Mouse (Mus musculus): ENCODE results near the gene Scn2b.

Gene Scn2b

DNA sequence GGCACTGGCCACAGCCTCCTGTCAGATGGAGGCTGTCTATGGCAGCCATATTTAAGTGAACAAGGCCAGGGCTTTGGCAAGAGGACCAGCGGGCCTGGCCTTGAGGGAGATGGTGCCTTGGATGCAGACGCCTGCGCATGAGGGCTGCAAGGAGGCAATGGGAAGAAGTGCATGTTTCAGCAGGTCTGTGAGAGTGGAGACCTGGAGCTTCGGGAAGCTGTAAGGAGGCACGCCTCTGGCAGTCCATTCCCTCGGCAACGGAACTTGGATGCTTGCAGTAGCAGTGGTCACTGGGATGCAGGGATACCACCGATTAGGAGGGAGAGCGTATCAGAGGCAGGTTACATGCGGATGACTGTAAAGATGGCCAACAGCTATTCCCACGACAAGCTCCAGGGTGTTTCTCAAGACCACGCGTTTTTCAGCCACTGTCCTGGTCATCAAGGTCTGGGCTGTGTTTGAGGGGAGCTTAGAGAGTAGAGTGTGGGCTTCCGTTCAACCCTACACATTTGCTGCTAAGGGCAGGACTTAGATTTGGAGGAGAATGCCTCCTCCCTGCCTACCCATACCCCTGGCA, 2.5 kb downstream of the Scn2b start:
- no peak for DNase-seq (ENCODE audit: low spot score)

DNA sequence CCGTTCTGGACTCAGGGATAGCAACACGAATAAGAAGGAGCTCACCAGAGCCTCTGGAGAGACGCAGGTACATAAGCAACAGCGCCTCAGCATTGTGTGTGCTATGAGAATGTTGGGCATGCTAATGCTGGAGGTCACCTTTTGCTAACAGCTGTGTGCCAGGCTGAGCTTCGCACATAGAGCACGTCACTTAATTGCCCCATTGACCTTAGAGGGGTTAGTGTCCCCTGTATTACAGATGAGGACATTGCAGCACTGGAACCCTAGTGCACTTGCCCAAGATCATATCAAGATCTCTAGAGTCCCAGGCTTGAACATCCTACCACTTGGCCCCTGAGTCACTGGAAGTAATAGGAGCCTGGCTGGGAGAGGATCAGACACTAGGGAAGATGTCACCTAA, 3.0 kb downstream of the Scn2b start:
- no peak for DNase-seq (ENCODE audit: low spot score)

- DNase-seq (ENCODE audit: low spot score), result no peak
Measured at GRCm38 (mm10) chr9:45121001-45121400, 3.4 kb downstream of the Scn2b start.

GRCm38 (mm10) chr9:45121769-45122168, 4.2 kb downstream of the Scn2b start:
- DNase-seq (ENCODE audit: low spot score), result peak; percentile 43

DNA sequence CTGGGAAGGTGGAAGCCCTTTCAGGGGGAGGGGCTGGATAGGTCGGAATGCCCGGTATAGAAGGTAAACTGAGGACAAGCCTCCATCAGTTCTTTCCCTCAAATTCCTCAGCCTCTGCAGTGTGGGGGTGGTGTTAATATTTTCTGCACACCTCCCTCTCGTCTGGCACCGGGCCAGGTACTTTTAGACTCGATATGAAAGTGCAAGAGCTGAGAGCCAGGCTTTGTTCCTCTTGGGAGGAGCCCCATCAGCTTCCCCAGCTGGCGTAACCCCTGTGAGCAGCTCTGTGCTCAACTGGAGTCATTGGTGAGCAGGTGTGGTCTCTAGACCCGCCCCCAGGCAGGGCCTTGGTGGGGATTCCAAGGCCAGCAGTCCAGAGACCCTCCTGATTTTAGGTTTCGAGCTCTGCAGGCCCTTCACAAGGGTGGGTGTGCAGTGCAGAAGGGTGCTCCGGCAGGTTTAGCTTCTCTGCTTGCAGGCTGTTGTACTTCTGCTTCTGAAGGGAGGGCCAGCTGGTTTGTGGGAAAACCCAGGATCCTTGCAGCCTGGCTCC, 4.7 kb downstream of the Scn2b start:
- DNase-seq (ENCODE audit: low spot score), result peak; percentile 49

GRCm38 (mm10) chr9:45125211-45125610, 7.6 kb downstream of the Scn2b start:
- no peak for DNase-seq (ENCODE audit: low spot score)

DNA sequence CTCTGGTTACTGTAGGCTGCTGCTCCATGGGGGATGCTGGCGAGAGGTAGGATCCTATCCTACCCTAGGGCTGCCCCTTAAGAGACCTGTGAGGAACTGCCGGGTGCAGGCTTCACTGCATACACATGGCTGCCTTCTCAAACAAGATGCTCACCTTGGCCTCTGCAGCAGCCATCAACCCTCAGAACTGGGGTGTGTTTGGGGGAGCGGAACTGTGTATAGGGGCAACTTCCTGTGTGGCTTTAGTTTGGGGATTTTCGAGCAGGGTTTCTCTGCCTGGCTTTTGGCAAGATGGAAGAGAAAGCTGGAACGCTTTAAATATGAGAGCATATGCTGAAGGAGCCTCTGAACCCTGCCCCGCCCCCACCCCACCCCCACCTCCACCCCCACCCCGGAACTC, 9.4 kb downstream of the Scn2b start:
- DNase-seq (ENCODE audit: low spot score), result no peak

DNA sequence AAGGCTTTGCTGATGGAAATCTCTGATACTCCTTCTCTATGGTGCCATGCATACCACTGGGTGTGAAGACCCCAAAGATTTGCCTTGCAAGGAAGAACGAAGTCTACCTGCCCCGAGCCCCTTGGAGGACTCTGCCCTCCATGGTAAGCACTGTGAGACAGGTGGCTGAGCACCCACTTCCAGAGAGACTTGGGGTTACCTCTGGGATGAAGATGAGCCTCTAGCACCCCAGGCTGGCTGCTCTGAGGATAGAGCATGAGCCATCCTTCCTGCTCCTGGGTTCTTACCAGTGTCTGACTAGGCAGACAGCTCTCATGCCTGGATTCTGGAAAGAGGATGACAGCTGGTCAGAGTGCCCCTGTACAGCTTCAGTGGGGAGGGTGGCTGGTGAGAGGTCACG, 12.5 kb downstream of the Scn2b start:
- no peak for DNase-seq (ENCODE audit: low spot score)

DNA sequence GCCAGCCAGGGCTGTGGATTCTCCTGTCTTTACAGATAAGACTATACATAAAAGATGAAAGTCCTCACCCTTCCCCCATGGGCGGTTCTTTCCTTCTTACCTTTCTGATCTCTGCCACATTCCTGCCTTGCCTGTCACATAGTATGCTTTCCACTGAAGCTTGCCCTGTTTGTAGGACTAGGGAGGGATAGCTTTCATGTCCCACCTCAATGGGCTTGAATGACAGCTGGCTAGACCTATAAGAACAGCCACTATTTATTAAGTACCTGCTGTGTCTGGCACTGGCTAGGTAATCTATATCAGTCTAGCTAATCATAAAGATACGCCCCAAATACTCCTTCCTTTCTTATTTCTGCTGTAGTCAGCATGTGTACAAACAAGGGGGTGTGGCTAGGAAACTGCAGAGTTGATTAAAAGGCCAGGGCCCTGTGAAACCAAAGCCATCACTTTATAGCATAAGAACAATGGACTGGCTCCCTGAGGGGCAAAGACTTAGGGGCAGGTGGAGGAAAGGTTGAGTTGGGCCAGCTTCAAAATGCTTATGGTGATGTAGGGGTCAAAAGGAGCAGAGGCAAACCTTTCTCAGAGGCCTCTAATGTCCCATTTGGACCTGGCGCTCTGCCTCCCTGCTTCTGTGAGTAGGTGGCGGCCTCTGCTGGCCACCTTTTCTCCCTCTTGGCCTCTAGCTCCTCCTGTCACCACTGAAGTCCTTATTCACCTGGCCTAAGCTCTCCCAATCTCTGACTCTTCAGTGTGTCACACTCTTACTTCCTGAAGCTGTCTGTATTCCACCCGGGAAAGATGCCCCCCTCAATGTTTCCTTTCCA, 16.1 kb downstream of the Scn2b start:
- peak; percentile 31 for DNase-seq (ENCODE audit: low spot score)

GRCm38 (mm10) chr9:45136442-45137169, 19.0 kb downstream of the Scn2b start:
- DNase-seq (ENCODE audit: low spot score), result no peak

GRCm38 (mm10) chr9:45138191-45139032, 20.8 kb downstream of the Scn2b start, which contains the start of gene Scn4b:
Gene Scn4b (plus strand): TSS chr9:45138395.
- DNase-seq (ENCODE audit: low spot score), result no peak

- no peak for DNase-seq (ENCODE audit: low spot score)
Measured at GRCm38 (mm10) chr9:45139082-45139481, 21.5 kb downstream of the Scn2b start.

GRCm38 (mm10) chr9:45140945-45141344, 23.4 kb downstream of the Scn2b start:
- no peak for DNase-seq (ENCODE audit: low spot score)

GRCm38 (mm10) chr9:45142686-45143085, 25.1 kb downstream of the Scn2b start:
- DNase-seq (ENCODE audit: low spot score), result no peak

DNA sequence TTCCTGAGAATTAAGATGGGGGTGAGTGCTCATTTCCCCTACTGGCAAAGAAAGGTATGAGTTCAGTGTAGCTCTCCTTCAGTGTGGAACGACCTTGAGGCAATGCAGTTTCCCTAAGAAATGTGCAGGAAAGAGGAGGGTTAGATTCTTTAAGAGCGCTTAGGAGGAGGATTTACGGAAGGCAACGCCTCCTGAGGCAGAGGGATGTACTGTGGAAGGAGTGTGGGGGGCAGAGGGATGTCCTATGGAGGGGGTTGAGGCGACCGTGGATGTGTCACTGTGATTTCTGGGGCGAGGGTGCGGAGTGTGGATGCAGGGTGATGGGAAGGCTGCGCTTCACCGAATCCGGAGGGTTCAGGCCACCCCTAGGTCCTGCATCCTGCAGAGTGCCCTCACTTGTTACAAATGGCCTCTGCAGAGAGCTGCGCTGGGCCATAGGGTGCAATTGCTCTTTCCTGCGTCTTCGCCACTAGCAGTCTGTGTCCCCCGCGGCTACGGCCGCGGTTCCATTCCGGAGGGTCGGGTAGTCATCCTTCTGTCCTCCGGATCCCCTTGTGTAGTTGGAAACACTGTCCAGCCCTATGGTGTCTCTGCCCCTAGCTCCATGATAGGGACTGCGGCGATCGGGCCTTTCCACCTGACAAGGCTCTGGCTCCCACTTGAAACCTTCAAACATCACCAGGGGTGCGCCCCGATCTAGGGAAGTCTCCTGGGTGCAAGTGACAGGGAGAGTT, 28.1 kb downstream of the Scn2b start:
- DNase-seq (ENCODE audit: low spot score), result no peak

GRCm38 (mm10) chr9:45146267-45146597, 28.6 kb downstream of the Scn2b start:
- peak; percentile 25 for DNase-seq (ENCODE audit: low spot score)

DNA sequence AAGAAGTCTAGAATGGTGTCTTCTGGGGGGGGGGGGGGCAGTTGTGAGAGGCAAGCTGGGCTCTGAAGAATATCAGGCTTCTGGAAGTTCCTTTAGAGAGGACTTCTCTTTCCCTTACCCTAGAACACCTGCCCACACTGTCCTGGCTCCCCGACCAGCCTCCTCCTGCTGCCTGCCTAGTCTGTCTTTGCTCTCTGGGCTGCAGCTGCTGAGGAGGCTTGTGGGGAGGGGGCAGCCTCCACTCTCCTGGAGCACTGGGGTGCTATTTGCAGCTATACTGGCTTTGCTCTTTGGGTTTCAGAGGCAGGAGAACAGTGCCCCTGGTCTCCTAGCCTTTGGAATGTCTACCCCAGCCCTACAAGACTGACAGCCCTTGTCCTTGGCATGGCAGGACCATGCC, 33.4 kb downstream of the Scn2b start:
- no peak for DNase-seq (ENCODE audit: low spot score)

GRCm38 (mm10) chr9:45153361-45153760, 35.8 kb downstream of the Scn2b start:
- no peak for DNase-seq (ENCODE audit: low spot score)

DNA sequence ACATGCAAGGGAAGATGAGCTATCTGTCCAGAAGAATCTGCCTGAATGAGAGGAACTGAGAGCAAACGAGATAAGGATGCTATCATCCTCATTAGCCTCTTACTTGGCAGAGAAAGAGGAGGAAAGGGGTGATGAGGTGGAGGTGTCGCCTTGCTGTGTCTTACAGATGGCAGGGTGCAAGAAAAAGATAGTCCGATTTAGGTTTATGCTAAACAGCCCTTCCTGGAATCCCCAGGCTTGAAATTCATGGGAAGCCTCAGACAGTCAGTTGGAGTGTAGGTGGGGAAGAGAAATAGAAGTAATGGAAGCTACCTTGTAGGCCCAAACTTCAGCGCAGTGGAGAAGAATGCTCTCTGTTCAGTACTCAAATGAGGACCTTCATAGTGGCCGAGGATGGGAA, 50.3 kb downstream of the Scn2b start:
- DNase-seq (ENCODE audit: low spot score), result no peak

DNA sequence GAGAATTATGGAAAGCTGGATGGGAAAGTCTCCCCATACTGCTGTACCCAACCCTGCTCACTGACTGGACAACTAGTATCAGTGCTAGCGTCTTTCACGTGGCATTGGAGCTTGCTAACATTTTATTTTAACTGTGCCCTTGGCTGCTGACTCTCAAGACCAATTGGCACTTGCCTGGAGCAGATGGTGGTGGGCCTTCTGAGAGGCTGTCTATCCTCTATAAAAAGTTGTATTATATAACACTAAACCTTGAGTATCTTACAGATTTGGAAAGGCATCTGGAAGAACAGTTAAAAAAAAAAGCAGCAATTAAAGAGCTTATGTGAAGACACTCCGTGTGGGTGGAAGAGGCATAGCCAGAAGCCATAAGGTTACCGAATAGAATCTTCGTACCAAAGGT, 52.6 kb downstream of the Scn2b start:
- DNase-seq (ENCODE audit: low spot score), result no peak

- no peak for DNase-seq (ENCODE audit: low spot score)
Measured at GRCm38 (mm10) chr9:45171073-45171610, 53.6 kb downstream of the Scn2b start.

Data from spleen, adult 12 weeks (tissue).